Mouse (Mus musculus) frontal cortex, adult (tissue): ENCODE results near the gene H2afv.

Source experiments
- ATAC-seq: cut with Nextera tagmentation; 2 replicates; pipeline ENCODE4 v1.9.2; 2017; ENCODE audit warnings: mild to moderate bottlenecking, moderate library complexity, mixed read lengths; ENCODE audit not compliant: low TSS enrichment

H2afv gene

GRCm38 (mm10) chr11:6444077-6444853 is at the start of gene H2afv:
Gene H2afv (minus strand): TSS chr11:6444443.
- peak; percentile 99 for ATAC-seq

GRCm38 (mm10) chr11:6489691-6490503 is 45.7 kb upstream of the H2afv start:
- no peak for ATAC-seq

- ATAC-seq, result no peak
Observed at GRCm38 (mm10) chr11:6489257-6489656, 45.0 kb upstream of the H2afv start.

- no peak for ATAC-seq
Observed at GRCm38 (mm10) chr11:6488041-6488684, 43.9 kb upstream of the H2afv start.

GRCm38 (mm10) chr11:6487496-6487895 is 43.3 kb upstream of the H2afv start:
- no peak for ATAC-seq

- no peak for ATAC-seq
Observed at GRCm38 (mm10) chr11:6486916-6487315, 42.7 kb upstream of the H2afv start.

- ATAC-seq, result no peak
Observed at GRCm38 (mm10) chr11:6484244-6484959, 40.2 kb upstream of the H2afv start.

GRCm38 (mm10) chr11:6483103-6483502 is 38.9 kb upstream of the H2afv start:
- no peak for ATAC-seq

GRCm38 (mm10) chr11:6481669-6482185 is 37.5 kb upstream of the H2afv start:
- ATAC-seq, result peak; percentile 41

- ATAC-seq, result peak; percentile 55
Observed at GRCm38 (mm10) chr11:6480681-6481405, 36.6 kb upstream of the H2afv start.

GRCm38 (mm10) chr11:6480191-6480590 is 35.9 kb upstream of the H2afv start:
- no peak for ATAC-seq

- ATAC-seq, result no peak
Observed at GRCm38 (mm10) chr11:6479231-6479630, 35.0 kb upstream of the H2afv start.

GRCm38 (mm10) chr11:6477350-6477749 is 33.1 kb upstream of the H2afv start:
- no peak for ATAC-seq

- no peak for ATAC-seq
Observed at GRCm38 (mm10) chr11:6476876-6477275, 32.6 kb upstream of the H2afv start.

GRCm38 (mm10) chr11:6475867-6476484 is 31.7 kb upstream of the H2afv start, which contains the start of gene Purb:
Gene Purb (minus strand): TSS chr11:6475917.
- peak; percentile 90 for ATAC-seq

GRCm38 (mm10) chr11:6474874-6475731 is 30.9 kb upstream of the H2afv start:
- ATAC-seq, result peak; percentile 34

GRCm38 (mm10) chr11:6474381-6474780 is 30.1 kb upstream of the H2afv start:
- no peak for ATAC-seq

- ATAC-seq, result no peak
Observed at GRCm38 (mm10) chr11:6472076-6472475, 27.8 kb upstream of the H2afv start.

- no peak for ATAC-seq
Observed at GRCm38 (mm10) chr11:6471493-6471892, 27.2 kb upstream of the H2afv start.
